Mouse (Mus musculus) c-Kit-positive CD71-positive TER-119-negative erythroid progenitor cells, embryonic 14.5 days (primary cell): ENCODE data around the gene Rps27a.
A peak's percentile ranks its signal among the peaks of the same experiment; 100 is the strongest.
"Not testable (repeated sequence)": the region's sequence is repeated elsewhere in the genome, so short reads cannot be mapped to it uniquely, and the experiment has no call there.

Source experiments
- DNase-seq: peaks from one replicate; pipeline ENCODE4 v3.0.0-alpha.2; 2013; ENCODE audit warnings: low read depth

The Rps27a gene

GRCm38 (mm10) chr11:29547752-29548503 is at the start of gene Rps27a, which contains the start of gene Clhc1:
Rps27a (minus strand) TSS chr11:29548109.
Clhc1 (plus strand) TSS chr11:29547950.
- DNase-seq: peak; percentile 88

- DNase-seq: no peak
Measured at GRCm38 (mm10) chr11:29597159-29597558, 49.2 kb upstream of the Rps27a start.

GRCm38 (mm10) chr11:29595217-29595616 is 47.3 kb upstream of the Rps27a start:
- DNase-seq: no peak

- peak; percentile 5 for DNase-seq
Measured at GRCm38 (mm10) chr11:29579610-29580009, 31.7 kb upstream of the Rps27a start.

- no peak for DNase-seq
Measured at GRCm38 (mm10) chr11:29572656-29573055, 24.7 kb upstream of the Rps27a start.

- DNase-seq: no peak
Measured at GRCm38 (mm10) chr11:29571536-29571935, 23.6 kb upstream of the Rps27a start.

GRCm38 (mm10) chr11:29563406-29563805 is 15.5 kb upstream of the Rps27a start:
- no peak for DNase-seq

GRCm38 (mm10) chr11:29560990-29561389 is 13.1 kb upstream of the Rps27a start:
- DNase-seq: no peak

GRCm38 (mm10) chr11:29560452-29560851 is 12.5 kb upstream of the Rps27a start:
- no peak for DNase-seq

- DNase-seq: no peak
Measured at GRCm38 (mm10) chr11:29549425-29549778, 1.5 kb upstream of the Rps27a start.

GRCm38 (mm10) chr11:29548504-29549424 is 855 bp upstream of the Rps27a start:
- DNase-seq: no peak

- DNase-seq: no peak
Measured at GRCm38 (mm10) chr11:29547249-29547751, 609 bp downstream of the Rps27a start.

GRCm38 (mm10) chr11:29546762-29547161 is 1.1 kb downstream of the Rps27a start:
- DNase-seq: no peak

GRCm38 (mm10) chr11:29546297-29546696 is 1.6 kb downstream of the Rps27a start:
- not testable (repeated sequence) for DNase-seq

- not testable (repeated sequence) for DNase-seq
Measured at GRCm38 (mm10) chr11:29545150-29545752, 2.7 kb downstream of the Rps27a start.

GRCm38 (mm10) chr11:29544225-29544945 is 3.5 kb downstream of the Rps27a start:
- no peak for DNase-seq

- no peak for DNase-seq
Measured at GRCm38 (mm10) chr11:29538201-29538600, 9.7 kb downstream of the Rps27a start.

GRCm38 (mm10) chr11:29525988-29526794 is 21.7 kb downstream of the Rps27a start, which contains the start of gene Mtif2:
Mtif2 (plus strand) TSS chr11:29526408.
- DNase-seq: no peak

- DNase-seq: peak; percentile 87
Measured at GRCm38 (mm10) chr11:29514682-29515412, 33.1 kb downstream of the Rps27a start, which contains the start of gene Prorsd1. Prorsd1 (minus strand) TSS chr11:29515033.

GRCm38 (mm10) chr11:29514325-29514681 is 33.6 kb downstream of the Rps27a start:
- DNase-seq: no peak
